11 mouse cellular contexts compared by ENCODE assay signal in genomic region chr9:71942424-71942823, GRCm38 (mm10).
"Had no signal": no experiment of that assay in that cellular context is flagged by ENCODE, and none has a peak within 500 bp of the region (broad histone marks: within the 10 kb centered on the region; RNA-seq: fewer than 3 reads in every experiment).

No protein-coding gene starts in this region.

- ATAC-seq: midbrain, embryonic 13.5 days had no signal

- H3K4me3 ChIP-seq: limb, embryonic 13.5 days; midbrain, embryonic 13.5 days; neural tube, embryonic 12.5 days had no signal

- H3K4me2 ChIP-seq: limb, embryonic 13.5 days; lung, embryonic 14.5 days; midbrain, embryonic 13.5 days; neural tube, embryonic 12.5 days had no signal

- DNase-seq: kidney, adult 8-10 months; kidney, postnatal 25 days; left cerebral cortex, postnatal 4 days; lung, embryonic 14.5 days; thymus, adult 18-20 months; thymus, postnatal 14 days had no signal

- H3K36me3 ChIP-seq: midbrain, embryonic 13.5 days; neural tube, embryonic 12.5 days had no signal

- H3K9me3 ChIP-seq: limb, embryonic 13.5 days; midbrain, embryonic 13.5 days; neural tube, embryonic 12.5 days had no signal

- H3K4me1 ChIP-seq: limb, embryonic 13.5 days had no signal

- H3K9ac ChIP-seq: limb, embryonic 13.5 days; liver, embryonic 14.5 days; lung, embryonic 14.5 days; midbrain, embryonic 13.5 days; neural tube, embryonic 12.5 days had no signal

- H3K27me3 ChIP-seq: limb, embryonic 13.5 days; midbrain, embryonic 13.5 days; neural tube, embryonic 12.5 days had no signal

- H3K27ac ChIP-seq: limb, embryonic 13.5 days; liver, embryonic 14.5 days; neural tube, embryonic 12.5 days; stomach, postnatal 0 days had no signal
